Mouse (Mus musculus): ENCODE data around the gene Cd244a. TPM values are rescaled to one million over a fixed set of nuclear protein-coding genes. Genes with fewer than 3 reads are reported as not detected.

Cd244a gene
- total RNA-seq, 1 experiment from 2014 or later: 0.70 TPM

DNA sequence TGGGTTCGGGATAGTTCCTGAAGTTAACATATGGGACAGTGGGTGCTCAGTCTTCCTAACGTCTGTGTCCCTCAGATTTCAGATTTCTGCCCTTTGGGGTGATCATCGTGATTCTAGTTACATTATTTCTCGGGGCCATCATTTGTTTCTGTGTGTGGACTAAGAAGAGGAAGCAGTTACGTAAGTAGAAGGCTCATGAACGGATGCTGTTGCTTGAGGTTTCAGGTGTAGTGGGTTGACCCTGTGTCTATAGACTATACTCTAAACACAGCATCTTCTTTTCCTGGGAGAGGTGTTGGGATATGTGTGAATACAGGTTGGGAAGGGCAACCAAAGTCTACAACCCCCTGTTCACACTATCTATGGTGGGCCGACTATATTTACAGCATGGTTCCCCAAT, 18.2 kb downstream of the Cd244a start:
- no peak for DNase-seq

DNA sequence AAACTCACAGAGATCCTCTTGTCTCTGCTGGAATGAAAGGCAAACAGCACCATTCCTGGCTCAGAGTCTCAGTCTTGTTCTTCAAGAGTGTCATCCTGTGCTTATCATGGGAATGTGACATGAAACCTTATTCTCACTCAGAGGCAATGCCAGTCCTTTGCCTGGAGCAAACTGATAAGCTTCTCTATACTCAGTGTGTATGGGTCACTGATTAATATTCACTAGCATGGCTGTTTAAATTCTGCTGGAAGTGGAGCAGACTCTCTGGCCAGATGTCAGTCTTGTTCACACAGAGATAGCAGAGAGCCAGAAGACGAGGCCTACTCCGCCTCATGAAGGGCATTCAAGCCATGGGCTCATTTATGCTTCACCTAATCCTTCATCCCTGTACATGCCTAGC, 25.6 kb downstream of the Cd244a start:
- DNase-seq: no peak

DNA sequence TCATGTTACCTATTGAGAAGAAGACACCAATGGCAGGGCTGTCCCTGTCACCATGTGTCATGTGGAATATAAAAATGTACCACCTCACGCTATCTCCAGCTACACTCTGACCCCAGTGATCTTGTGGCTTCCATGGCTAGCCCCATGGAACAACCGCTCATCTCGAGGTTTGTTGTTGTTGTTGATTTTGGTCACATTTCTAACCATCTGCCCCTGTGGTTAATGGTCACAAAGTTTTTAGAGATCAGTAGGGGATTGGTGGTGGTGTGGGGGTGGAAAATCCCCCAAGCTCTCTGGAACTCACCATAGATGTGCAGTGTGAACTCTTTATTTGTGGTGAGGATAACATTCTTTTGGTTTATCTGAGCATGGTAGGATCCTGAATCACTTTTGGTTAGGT, 45.7 kb downstream of the Cd244a start:
- no peak for DNase-seq

DNA sequence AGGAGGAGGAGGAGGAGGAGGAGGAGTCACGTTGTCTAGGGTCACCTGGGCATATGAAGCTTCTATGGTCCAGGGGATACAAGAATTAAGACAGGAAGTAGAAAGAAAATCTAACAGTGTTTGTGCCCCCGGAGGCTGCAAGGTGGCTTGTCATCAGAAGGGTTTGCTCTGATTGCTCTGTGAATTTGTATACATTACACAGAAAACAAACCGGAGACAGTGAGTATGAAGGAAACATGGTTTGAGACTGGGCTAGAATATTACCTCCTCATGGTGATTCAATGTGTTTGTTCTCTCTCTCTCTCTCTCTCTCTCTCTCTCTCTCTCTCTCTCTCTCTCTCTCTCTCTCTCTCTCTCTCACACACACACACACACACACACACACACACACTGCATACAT, 47.7 kb downstream of the Cd244a start:
- no peak for DNase-seq

DNA sequence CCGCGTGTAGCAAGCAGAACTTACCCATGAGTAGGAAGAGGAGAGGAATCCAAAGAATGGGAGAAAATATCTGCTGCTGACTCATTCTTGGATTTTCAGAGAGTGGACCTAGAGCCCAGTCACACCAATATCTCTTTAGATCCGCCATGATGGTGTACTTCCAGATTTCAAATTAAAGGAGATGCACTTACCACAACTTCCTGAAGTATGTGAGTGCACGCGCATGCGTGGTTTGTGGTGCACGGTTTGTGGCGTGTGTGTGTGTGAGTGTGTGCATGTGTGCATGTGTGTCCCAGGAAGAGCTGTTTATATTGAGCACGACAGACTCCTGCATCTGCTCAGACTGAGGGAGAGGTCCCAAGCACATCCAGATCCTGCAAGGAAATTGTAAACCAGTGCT, 48.2 kb downstream of the Cd244a start, which contains the start of gene Ly9:
Gene Ly9 (minus strand): TSS at position 235 of the 400 bp plus-strand sequence.
- no peak for DNase-seq

DNA sequence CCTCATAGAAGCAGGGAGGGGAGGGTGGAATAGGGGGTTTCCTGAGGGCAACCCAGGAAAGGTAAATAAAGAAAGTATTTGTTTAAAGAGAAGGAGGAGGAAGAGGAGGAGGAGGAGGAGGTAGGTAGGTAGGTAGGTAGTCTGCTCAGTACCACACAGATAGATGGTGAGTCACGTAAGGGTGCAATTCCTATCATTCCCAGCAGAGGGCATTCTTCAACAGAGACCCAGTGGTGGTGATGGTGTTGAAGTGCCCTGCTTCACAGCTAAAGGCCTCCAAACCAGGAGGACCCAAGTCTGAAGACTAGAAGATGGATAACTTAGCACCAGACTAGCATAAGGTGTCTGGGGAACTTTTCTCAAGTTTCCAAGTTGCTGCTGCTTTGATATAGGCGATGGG, 51.0 kb downstream of the Cd244a start:
- DNase-seq: no peak

DNA sequence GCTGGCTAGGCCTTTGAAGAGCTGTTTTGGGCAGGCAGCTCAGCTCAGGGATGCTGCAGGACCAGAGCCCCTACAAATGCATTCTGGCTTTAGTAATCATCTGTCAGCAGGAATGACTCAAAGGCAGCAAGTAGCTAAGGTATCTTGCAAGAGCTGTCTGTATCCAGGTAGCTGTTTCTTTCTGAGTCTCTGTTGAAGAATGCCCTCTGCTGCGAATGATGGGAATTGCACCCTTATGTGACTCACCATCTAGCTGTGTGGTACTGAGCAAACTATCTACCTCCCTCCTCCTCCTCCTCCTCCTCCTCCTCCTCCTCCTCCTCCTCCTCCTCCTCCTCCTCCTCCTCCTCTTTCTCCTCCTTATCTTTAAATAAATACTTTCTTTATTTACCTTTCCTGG, 51.8 kb downstream of the Cd244a start:
- DNase-seq: no peak

DNA sequence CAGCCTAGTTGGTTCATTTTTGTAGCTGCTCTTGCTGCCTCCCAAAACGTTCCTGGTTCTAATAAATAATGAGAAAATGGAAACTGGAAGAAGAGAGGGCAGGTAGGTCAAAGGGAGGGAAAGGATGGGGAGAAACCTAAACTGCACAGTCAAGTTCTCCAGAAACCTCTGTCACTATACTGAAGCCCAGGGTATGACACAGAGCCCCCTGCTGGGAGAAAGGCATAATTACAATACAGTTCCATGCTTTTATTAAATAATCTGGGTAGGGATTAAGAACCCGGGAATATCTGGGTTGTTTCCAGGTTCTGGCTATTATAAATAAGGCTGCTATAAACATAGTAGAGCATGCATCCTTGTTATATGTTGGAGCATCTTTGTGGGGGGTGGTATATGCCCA, 55.0 kb downstream of the Cd244a start:
- DNase-seq: no peak

DNA sequence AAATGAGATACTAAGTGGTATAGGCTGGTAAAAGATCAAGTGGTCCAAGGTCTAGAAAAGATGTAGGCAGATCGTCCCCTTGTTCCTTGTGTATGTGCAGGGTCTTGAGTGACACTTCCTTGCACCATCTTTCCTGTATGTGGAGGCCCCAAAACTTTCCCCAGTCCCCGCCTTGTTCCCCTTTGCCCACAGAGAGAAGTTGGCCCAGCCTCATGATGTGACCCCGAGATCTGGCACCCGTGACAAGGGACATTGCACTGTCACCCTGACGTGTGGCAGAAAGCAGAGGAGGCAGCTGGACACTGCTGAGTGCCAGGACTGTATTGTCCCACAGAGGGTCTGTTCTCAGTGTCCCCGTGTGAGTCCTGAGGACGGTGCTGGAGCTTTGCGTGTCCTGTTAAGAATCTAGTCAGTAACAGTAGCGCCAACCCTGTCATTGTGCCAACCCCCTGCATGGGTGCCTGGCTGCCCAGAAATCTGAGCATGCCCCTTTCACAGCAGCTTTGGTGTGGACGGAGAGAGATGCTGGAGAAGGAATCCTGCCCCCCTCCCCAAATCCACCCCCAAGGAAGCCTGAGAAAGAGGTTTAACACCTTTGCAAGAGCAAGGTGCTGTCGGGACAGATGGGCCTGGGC, 58.0 kb downstream of the Cd244a start:
- DNase-seq: no peak

DNA sequence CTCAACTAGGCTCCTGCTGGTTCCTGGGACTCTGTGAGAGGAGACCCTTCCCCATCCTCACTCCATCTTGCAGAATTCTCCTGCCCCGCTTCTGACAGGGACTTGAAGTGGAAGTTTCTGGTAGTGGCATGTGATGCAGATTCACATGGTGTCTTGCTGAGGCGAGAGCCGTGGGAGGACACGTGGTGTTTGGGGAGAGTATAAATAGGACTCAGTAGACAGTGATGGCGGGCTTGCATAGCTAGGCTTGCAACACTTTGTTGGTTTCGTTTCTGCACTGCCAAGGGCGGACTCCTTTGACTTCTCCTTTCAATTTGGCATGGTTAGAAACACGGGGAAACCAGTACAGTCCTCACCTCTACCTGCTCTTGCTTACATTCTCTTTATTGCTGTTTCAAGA, 60.0 kb downstream of the Cd244a start:
- no peak for DNase-seq

DNA sequence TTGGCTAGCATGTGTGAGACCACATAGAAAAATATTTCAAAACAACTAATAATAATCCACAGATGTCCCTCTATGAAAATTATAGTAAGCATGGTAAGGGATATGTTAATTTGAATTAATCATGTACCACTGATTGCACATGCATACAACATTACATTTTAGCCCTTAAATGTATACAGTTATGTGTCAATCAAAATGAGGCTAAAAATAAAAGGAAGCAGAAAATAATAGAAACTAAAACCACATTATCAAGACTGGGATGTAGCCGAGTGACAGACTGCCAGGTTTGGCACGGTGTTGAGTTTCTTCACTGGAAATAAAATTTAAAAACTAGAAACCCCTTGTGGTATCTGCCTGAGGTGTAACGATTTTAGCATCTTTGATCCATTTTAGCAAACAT, 60.7 kb downstream of the Cd244a start:
- DNase-seq: no peak

DNA sequence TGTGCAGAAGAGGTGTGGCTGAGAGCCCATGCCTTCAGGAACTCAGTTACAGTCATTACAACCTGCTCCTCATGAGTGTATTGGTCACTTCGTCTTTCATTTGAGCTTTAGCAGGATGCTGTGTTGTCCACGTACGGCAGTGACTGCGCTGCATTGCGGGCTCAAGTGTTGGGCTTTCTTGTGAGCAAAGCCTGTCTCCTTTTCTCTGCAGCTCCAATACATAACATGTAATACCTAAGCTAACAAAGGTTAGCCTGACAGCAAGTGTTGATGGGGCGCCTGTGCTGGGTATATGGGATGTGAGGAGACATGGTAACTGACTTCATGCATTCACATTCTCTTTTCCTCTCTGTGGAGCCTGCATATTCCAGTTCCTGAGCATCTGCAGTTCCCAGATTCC, 61.1 kb downstream of the Cd244a start:
- no peak for DNase-seq

DNA sequence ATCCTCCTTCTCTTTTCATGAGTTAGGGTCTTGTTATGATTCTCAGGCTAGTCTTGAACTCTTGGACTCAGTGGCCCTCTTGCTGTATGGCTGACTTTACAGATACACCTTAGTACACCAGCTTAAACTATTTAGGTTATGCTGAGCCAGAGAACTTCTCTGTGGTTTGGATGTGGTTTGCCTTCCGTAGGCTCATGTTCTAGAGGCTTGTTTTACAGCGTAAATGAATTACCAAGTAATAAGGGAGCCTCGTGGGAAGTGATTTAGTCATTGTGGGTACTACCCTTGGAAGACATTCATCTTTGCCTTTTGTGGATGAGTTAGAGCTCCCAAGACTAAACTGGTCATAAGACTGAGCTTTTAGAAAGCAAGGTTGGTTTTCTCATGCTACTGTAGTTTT, 68.8 kb downstream of the Cd244a start:
- DNase-seq: no peak

DNA sequence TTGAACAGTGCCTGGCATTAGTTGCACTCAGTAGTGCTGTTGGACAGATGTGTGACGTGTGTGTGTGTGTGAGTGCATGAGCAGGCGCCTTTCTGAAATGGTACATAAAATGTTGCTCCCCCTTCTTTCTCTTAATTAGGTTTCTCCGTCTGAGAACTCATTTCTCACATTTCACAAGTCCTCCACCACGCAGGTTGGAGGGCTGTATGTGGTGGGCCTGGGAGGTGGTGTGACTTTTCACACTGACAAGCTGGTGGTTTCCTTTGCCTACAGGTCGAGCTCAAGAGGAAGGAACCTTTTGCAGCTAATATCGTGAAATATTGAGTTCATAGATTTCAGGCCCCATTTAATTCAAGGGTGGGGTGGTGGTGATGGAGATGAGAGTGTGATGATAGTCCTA, 70.2 kb downstream of the Cd244a start:
- DNase-seq: no peak

DNA sequence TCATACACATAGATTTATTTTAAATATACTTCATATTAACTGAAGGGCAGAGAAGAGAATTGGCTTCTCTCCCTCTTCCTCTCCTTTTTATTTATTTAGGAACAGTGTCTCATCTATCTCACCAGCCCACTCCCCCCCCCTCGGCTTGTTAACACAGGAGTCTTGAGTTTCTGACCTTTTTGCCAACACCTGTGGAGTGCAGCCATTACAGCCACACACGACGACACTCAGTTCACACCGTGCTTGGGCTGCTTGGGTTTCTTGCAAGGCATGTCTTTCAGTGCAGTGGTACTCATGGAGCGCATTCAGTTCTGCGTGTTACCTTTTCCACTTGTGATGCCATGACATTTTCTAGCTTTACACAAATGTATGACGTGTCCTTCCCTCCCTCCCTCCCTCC, 71.0 kb downstream of the Cd244a start:
- DNase-seq: no peak

DNA sequence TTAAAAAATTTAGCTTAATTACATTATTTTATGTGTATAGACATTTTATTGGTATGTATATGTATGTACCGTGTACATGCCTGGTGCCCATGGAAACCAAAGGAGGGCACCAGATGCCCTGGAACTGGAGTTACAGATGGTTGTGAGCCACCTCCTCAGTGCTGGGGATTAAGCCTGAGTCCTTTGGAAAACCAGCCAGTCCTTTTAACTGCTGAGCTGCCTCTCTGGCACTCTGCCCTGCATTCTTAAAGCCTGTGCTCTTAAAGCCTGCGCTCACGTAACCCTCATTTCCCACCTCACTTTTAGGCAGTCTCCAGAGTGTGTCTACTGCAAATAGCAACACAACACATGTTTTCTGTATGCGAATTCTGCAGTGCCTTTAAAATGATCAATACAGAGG, 71.9 kb downstream of the Cd244a start:
- DNase-seq: no peak

DNA sequence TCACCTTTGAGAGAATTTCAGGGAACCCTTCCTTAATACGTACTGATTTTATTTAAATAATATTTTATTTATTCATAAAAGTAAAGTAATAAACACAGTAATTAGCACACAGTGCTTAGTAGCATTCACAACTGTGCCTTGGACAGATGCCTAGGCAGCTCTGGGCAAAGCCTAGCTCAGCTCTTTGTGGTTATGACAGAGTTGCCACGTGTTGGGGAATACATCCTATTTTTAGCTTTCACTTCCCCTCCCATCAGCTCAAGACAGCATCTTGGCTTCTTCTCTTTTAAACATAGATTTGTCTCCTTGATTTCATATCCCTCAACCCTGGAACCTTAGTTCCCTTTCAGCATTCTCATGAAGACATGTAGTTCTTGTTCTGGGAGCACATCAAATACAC, 72.5 kb downstream of the Cd244a start:
- no peak for DNase-seq

DNA sequence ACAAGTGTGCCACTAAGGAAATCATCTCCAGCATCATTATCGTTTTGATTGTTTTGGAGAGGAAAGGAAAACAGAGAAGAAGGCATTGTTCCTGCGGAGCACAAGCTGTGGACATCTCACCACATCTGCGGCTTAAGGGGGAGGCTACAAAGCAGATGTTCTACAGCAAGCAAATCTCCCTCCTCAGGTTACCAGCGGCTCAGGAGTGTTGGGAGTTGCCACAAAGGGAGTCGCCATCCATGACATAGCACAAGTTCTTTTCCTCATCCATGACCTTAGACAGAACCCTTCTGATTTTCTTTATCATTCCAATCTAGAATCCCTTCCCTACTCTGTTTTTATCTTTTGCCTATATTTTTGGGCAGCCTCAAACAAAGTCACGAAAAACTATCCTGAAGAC, 76.7 kb downstream of the Cd244a start:
- DNase-seq: no peak

DNA sequence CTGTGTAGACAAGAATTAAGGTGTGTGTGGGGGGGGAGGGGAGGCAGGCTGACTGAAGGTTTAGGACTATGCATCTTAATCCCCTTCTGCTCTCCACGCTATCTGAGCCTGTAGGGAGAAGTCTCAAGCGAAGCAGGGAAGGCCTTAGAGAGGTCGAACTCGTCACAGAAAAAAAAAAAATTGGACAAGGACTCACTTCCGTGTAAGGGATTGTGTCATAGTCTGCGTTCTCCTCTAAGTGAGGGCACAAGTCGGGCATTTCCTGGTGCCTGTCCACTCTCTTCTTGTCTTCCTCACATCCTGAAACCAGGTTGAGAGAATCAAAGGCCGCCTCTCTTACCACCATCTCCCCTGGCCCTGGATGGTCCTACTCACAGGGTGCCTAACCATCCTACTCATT, 78.1 kb downstream of the Cd244a start:
- no peak for DNase-seq

DNA sequence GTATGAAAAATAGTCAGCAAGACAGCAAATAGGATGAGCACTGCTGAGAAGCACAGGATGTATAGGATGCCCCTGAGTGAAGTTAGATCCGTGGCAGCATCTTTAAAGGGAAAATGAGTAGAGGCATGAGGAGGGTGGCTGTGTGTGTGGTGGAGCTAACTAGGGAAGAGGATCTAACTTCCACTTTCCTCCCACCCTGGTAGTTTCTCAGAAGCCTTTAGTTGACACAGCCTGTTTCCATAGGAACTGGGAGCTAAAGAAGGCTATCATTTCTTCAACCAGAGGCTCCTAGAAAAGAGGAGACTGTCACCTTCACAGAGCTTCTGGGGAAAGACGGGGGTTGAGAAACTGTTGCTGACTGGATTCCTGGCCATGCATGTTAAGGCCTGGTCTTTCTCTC, 79.7 kb downstream of the Cd244a start:
- DNase-seq: no peak

DNA sequence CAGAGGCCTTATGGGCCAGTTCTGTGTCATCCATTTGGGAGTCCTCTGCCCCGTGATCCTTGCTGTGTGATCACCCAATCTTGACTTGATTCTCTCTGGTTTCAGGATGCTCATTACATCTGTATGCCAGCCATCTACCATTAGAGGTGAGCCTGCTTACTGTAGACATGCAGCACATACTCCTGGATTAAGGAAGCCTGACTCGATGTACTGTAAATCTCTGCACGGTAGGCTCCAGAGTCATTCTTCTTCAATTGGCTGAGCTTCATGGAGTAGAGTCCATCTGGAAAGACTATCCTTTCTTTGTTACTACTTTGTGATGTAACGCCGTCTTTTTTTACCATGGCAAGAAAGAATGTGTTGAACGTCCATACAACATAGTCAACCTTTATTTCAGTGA, 81.8 kb downstream of the Cd244a start:
- no peak for DNase-seq

DNA sequence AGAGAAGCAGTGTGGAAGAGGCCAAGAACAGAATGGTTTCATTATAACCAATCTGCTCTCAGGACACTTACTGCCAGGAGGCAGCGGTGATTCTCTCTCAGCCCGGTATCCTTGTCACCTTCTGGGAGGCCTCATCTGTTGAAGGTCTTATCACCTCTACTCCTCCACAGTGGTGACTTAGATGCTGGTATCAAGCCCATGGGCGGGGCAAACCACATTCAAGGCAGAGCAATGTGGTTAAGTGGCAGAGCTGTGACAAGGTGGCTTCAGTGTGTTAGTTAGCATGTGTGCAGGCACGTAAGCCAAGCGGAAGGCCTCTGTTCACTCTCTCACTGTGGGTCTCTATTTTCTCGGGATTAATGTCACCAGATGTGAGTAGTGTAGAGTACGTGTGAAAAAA, 84.6 kb downstream of the Cd244a start:
- DNase-seq: no peak

DNA sequence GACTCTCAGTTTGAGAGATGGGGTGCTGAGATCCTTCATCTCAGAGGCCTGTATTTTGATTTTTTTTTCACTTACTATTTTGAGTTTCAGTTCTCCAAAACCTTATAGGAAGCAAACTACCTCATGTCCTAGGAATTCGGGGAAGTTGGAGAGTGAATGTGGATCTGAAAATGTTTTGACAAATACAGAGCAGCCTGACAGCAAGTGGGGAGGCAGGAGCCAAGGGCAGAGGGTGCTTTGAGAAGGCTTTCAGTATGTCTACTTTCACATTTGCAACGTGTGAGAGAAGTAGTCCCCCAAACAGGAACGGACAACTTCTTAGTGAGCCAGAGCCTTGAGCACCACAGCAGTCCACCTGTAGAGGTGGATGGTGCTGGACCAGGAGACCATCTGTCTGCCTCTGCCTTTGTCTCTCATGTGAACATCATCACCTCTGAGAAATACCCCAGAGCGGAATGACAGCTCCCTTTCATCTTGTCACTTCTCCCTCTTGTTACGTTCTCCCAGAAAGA, 87.5 kb downstream of the Cd244a start:
- DNase-seq: no peak

DNA sequence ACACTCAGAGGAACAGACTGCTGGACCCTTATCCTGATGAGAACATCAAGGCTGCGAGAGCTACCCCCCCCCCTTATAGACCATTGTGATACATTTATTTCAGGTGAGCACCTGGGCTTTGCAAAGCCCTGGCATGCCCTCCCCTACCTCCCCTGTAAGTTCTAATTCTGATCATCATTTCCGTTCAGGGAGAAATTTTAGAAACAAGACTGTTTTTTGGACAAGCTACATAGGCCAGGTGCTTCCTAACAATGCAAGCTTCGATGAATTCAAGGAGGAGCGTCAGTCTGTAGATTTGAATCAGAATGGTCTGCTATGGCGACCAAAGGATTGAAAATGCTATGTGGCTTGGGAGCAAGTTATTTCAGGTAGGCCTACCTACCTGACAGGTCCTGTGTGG, 88.7 kb downstream of the Cd244a start:
- no peak for DNase-seq

DNA sequence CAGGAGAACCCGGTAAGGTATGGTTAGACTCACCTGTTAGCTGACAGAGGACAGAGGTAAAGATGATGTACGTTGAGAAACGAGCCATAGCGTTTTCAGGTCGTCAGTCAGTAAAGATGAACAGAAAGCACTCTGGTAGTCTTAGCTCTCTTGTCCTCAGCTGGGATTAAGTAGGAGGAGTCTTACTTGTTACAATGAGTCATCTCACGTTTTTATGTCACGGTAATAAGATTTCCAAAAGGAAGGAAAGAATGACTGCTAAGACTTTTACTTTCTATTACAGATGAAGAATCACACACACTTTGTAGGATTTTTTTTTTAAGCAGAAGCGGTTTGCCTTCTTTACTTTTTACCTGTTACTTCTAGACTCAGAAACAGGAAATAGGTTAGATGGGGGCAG, 89.8 kb downstream of the Cd244a start:
- DNase-seq: no peak
